Mouse (Mus musculus) liver, postnatal 0 days (tissue): ENCODE results near the gene Abcc12.

Experiments used
- CTCF ChIP-seq: sonication (generic); IDR thresholded peaks from 2 replicates; pipeline ENCODE4 v1.5.1; 2016; ENCODE audit warnings: antibody characterized with exemption, low read depth
- EP300 ChIP-seq: IDR thresholded peaks from 2 replicates; pipeline ENCODE4 v1.6.1; 2016; ENCODE audit warnings: antibody characterized with exemption, low read depth, mild to moderate bottlenecking

DNA sequence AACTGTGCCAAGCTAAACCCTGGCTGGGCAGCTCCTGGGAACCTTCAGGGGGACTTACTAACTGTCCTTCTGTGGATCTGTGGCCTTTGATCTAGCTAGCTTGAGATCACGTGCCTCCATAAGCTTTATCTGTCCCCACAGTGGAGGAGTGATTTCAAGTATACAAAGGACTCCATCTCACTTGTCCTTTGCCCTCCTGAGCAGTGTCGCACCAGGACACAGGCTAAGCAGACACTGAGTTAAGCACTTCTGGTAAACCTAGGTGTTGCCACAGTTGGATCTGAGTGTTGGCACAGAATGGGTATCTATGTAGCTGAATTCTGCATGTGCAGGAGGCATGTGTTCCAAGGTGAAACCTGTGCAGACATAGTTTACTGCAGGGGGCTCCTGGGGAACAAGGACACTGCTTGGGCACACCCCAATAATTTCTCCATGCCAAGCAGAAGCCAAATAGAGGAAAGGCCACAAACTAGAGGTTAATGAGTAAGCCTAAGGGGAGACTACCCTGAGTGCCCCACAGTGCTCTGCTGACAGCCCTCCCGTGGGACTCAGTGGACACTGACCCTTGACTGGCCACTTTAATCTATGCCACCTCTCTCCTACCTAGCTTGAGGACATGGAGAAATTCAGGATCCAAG, 13.8 kb upstream of the Abcc12 start:
- TF ChIP-seq CTCF (no peak), EP300 (no peak)
